Mouse (Mus musculus): ENCODE measurements around the gene Rcor2.
A peak's percentile ranks its signal among the peaks of the same experiment; 100 is the strongest.

The Rcor2 gene

DNA sequence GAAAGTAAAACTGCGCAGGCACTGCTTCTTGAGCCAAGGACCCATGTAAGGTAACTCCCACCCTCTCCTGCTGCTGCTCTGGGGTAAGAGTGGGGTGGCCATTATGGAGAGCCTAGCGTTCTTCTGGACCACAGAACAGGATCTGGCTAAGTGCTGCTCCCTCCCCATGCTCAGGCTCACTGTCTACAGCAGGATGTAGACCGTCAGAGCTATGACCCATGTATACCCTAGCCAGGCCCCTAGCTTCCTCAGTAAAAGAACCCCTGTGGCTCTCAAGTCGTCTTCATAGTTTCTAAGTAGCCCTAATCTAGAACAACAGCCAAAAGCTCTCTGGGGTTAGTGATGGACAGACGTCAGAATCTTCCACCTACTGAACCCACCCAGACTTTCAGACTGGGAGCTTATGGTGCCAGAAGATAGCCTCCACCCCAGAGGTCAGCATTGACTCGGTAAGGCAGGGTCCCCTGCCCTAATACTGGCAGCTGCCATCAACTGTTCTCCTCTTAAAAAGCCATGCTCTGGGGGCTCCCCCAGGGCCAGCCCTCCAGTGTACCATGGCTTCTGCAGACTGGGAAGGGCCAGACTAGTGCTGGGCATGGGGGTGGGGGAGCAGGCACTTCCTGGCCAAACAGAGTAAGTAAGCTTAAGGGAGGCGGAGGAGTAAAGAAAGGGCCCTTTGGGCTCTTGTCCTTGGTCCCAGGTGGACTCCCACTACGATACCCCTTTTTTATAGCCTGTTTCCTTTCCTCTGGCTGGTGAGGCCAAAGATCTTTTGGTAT is 27.2 kb downstream of the Rcor2 start:
- DNase-seq (ENCODE audit: low read depth), result peak; percentile 55

GRCm38 (mm10) chr19:7295071-7295658 is 28.0 kb downstream of the Rcor2 start:
- DNase-seq (ENCODE audit: low read depth), result peak; percentile 91

DNA sequence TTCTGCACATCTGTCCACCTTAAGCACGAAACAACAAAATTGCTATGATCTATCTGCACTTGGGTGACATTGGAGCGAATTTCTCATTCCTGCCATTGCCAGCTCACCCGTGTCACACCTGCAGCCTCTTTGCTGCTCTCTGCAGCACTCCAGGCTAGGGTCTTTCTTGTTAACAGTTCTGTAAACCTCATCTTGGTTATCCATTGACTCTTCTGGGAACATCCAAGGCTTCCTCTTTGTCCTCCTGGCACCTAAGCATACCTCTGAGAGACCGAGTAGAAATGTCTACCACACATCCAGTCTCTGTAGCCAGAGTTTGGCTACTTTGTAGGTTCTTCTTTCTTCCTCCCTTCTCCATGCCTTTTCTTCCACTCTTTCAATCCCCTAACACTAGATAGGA is 28.8 kb downstream of the Rcor2 start:
- no peak for DNase-seq (ENCODE audit: low read depth)

GRCm38 (mm10) chr19:7299052-7299451 is 31.9 kb downstream of the Rcor2 start:
- DNase-seq (ENCODE audit: low read depth), result no peak

DNA sequence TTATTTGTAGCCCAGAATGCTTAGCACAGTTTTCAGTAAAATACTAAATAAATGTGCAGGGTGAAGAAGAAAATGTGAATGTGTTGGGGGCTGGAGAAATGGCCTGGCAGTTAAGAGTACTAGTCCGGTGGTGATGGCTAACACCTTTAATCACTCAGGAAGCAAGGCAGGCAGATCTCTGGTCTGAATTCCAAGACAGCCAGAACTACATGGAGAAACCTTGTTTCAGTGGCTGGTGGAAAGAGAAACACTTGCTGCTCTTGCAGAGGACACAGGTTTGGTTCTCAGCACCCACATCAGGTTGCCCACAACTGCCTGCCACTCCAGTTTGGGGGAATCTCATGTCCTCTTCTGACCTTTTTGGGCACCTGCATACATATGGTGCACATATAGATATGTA is 33.0 kb downstream of the Rcor2 start:
- DNase-seq (ENCODE audit: low read depth), result no peak

DNA sequence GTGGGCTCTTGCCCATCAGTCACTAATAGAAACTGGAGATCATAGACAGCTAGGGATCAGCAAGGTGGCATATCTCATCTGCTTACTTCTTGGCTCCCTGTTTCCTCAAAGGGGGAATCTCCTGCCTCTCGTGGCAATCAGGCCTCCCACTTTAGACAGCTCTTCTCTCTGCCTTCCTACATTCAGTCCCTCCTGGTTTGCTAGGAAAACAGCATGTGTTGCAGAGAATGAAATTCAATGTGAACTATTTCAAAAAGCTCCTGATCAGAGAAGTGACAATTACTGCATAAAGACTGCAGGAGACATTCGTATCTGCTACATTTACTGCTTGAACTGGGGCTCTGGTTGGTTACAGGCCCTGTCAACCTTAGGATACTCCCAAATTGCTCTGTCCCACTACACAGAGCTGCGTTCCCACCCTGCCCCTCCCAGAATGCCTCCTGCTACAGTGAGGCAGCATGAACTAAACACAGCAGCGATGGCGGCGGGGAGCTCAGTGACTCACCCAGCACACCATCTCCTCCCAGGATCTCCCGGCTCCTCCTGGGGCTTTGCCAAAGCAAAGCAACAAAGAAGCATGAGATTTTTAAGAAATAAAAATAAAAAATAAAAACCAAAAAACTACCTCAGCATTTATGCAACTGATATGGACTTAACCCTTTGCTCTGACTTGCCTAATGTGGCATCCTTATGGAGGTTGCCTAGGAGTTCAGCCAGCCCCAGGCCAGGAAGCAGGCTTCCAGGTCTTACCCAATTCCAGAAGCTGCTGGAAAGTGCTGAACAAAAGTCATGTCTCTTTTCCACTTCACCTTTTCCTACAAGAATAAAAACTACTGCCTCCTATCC is 34.7 kb downstream of the Rcor2 start:
- DNase-seq (ENCODE audit: low read depth), result no peak

GRCm38 (mm10) chr19:7302493-7302797 is 35.3 kb downstream of the Rcor2 start:
- no peak for DNase-seq (ENCODE audit: low read depth)

- DNase-seq (ENCODE audit: low read depth), result no peak
Observed at GRCm38 (mm10) chr19:7303796-7304195, 36.7 kb downstream of the Rcor2 start.

- DNase-seq (ENCODE audit: low read depth), result no peak
Observed at GRCm38 (mm10) chr19:7304801-7305200, 37.7 kb downstream of the Rcor2 start.

- DNase-seq (ENCODE audit: low read depth), result no peak
Observed at GRCm38 (mm10) chr19:7305380-7306310, 38.5 kb downstream of the Rcor2 start.

- no peak for DNase-seq (ENCODE audit: low read depth)
Observed at GRCm38 (mm10) chr19:7306968-7307367, 39.8 kb downstream of the Rcor2 start.

- DNase-seq (ENCODE audit: low read depth), result no peak
Observed at GRCm38 (mm10) chr19:7307995-7308770, 41.1 kb downstream of the Rcor2 start.

GRCm38 (mm10) chr19:7309738-7310330 is 42.7 kb downstream of the Rcor2 start:
- no peak for DNase-seq (ENCODE audit: low read depth)

DNA sequence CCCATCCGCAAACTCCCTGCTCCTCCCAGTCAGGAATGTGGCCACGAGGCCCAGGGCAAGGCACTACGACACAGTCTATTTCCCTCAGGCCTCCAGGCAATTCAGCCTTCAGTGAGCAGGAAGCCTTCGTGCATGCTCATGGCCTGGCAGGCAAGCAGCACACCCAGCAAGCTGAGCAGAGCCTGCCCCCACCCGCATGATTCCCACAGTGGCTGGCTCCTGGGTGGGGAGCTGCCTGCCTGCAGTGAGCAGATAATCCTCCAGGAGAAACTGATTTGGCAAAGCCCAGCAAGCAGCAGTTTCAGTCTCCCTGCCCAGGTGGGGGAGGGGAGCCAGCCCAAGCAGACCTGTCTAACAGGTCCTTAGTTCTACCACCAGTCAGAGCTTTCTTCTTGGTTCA is 43.6 kb downstream of the Rcor2 start:
- no peak for DNase-seq (ENCODE audit: low read depth)

GRCm38 (mm10) chr19:7311306-7311705 is 44.2 kb downstream of the Rcor2 start:
- DNase-seq (ENCODE audit: low read depth), result no peak

GRCm38 (mm10) chr19:7313660-7314059 is 46.5 kb downstream of the Rcor2 start:
- DNase-seq (ENCODE audit: low read depth), result no peak

DNA sequence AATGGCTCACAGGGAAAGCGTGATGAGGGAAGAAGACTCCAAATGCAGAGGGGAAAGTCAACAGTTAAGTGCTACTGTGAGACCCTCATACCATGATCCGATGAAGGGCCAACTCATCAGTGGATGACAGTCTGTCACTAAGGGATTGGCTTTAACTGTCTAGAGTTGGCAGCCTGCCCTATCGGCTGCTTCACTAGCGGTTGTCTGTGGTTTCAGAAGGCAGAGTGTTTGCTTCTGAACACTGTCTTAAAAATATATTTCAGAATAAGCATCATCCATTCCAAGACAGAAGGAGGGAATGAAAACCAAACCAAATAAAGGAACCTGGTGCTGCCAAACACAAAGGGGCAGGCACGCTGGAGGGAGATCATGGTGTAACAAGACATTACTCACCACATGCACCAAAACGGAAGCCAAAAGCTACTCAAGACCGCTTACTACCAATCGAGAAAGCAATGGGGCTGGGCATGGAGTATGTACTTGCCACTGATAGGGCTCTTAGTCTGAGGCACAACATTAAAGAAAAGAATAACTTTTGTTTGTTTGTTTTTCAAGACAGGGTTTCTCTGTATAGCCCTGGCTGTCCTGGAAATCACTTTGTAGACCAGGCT is 48.0 kb downstream of the Rcor2 start:
- DNase-seq (ENCODE audit: low read depth), result peak; percentile 31

GRCm38 (mm10) chr19:7315587-7315984 is 48.5 kb downstream of the Rcor2 start:
- no peak for DNase-seq (ENCODE audit: low read depth)

DNA sequence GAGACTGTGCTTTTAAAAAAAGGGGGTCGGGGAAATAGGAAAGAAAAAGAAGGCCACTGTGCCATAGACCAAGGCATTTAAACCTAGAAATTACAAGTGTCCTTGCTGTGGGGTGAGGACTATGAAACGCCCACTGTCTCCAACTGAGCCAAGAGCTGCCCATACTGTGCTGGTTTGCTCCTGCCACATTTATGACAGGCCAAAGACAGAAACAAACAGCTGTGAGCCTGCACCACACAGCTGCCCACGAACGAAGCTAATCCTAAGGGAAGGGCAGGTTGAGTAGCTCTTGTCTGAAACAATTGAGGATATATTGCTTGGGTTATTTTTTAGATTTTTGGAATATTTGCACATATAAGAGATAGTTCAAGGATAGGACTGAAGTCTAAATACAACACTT is 49.7 kb downstream of the Rcor2 start:
- DNase-seq (ENCODE audit: low read depth), result no peak

DNA sequence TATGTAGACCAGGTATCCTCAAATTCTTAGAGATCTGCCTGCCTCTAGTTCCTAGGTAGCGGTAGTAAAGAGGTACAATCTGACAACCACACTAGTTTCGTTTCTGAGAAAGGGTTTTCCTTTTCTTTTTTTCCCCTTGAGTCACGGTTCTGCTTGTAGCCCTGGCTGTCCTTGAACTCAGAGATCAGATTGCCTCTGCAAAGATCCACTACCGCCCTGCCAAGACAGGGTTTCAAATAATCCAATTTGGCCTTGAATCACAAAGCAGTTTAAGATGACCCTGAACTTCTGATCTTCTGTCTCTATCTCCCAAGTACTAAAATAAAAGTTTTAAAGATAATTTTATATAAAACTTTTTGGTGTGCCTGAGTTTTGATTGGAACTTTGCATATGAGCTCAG is 50.6 kb downstream of the Rcor2 start:
- DNase-seq (ENCODE audit: low read depth), result peak; percentile 45

Measured in induced T-regulatory cell, adult 2 months (primary cell).